8 mouse cellular contexts compared by ENCODE assay signal in genomic region chr2:181602367-181602766, GRCm38 (mm10). TPM values are rescaled to one million over a fixed set of nuclear protein-coding genes. Genes with fewer than 3 reads are reported as not detected.
DNase-seq lines count a peak whose midpoint lies in the region; ATAC-seq and TF ChIP-seq lines count a peak whose summit lies in the region.
"Had no signal": no experiment of that assay in that cellular context is flagged by ENCODE, and none has a peak within 500 bp of the region (broad histone marks: within the 10 kb centered on the region; RNA-seq: fewer than 3 reads in every experiment).

No protein-coding gene starts in this region.

- no peak for DNase-seq in left cerebral cortex, adult 2 months (ENCODE audit: extremely low spot score in 1 of 2, low spot score in 2 of 2)
- no peak for DNase-seq in left cerebral cortex, adult 9 months (ENCODE audit: low spot score in 2 of 2)
- DNase-seq in limb, embryonic 10.5 days (ENCODE audit: low spot score) = no peak
- no peak for DNase-seq in layer of hippocampus, postnatal 14 days (ENCODE audit: low spot score in 2 of 2)
- DNase-seq in adrenal gland, adult 8-10 months = no peak

- intact Hi-C loops in left cerebral cortex, adult 2 months (cut with DNase I) = loop anchor here (5.0 kb wide), 1 partner anchor 75 kb away; no protein-coding TSS in a partner anchor

- H3K27me3 ChIP-seq in forebrain, embryonic 12.5 days = no peaks in the 10 kb centered on the region
- H3K27me3 ChIP-seq in limb, embryonic 10.5 days (ENCODE audit: low read depth, poor library complexity, severe bottlenecking) = peaks cover 28% of the 10 kb centered on the region
- H3K27me3 ChIP-seq in neural tube, embryonic 14.5 days (ENCODE audit: control insufficient read depth, insufficient read depth, low read length) = no peaks in the 10 kb centered on the region

- peak overlapping the region; percentile 87 for H3K4me2 ChIP-seq in forebrain, embryonic 12.5 days
- peak overlapping the region; percentile 87 for H3K4me2 ChIP-seq in neural tube, embryonic 14.5 days (ENCODE audit: low read depth, low read length)

- peaks cover 45% of the 10 kb centered on the region for H3K4me1 ChIP-seq in forebrain, embryonic 12.5 days
- H3K4me1 ChIP-seq in limb, embryonic 10.5 days = peaks cover 29% of the 10 kb centered on the region
- H3K4me1 ChIP-seq in neural tube, embryonic 14.5 days (ENCODE audit: control insufficient read depth, insufficient read depth, low read length) = peaks cover 15% of the 10 kb centered on the region

- no peaks in the 10 kb centered on the region for H3K9me3 ChIP-seq in forebrain, embryonic 12.5 days
- no peaks in the 10 kb centered on the region for H3K9me3 ChIP-seq in limb, embryonic 10.5 days (replicated peaks)
- no peaks in the 10 kb centered on the region for H3K9me3 ChIP-seq in neural tube, embryonic 14.5 days (ENCODE audit: control insufficient read depth, low read length)

- no peak for TF ChIP-seq CTCF in left cerebral cortex, adult 2 months (IDR thresholded peaks at IDR 0.05)

- no peak overlapping the region for H3K9ac ChIP-seq in forebrain, embryonic 12.5 days
- H3K9ac ChIP-seq in neural tube, embryonic 14.5 days (replicated peaks; ENCODE audit: low read depth, low read length) = no peak overlapping the region

- 78% methylated on average over 4 of the region's 4 CpGs for WGBS in forebrain, embryonic 12.5 days
- WGBS in limb, embryonic 10.5 days = 86% methylated on average over 4 of the region's 4 CpGs
- WGBS in neural tube, embryonic 14.5 days = 78% methylated on average over 4 of the region's 4 CpGs

- no peak overlapping the region for H3K27ac ChIP-seq in left cerebral cortex, adult 2 months
- H3K27ac ChIP-seq in forebrain, embryonic 12.5 days = no peak overlapping the region
- no peak overlapping the region for H3K27ac ChIP-seq in limb, embryonic 10.5 days
- H3K27ac ChIP-seq in neural tube, embryonic 14.5 days (ENCODE audit: low read depth, low read length) = no peak overlapping the region

- H3K4me3 ChIP-seq in left cerebral cortex, adult 2 months = peak overlapping the region; percentile 74
- H3K4me3 ChIP-seq in forebrain, embryonic 12.5 days (replicated peaks) = peak overlapping the region; percentile 92; the same call in 1 of the 2 replicates
- peak overlapping the region; percentile 96; the same call in 1 of the 2 replicates for H3K4me3 ChIP-seq in limb, embryonic 10.5 days
- no peak overlapping the region for H3K4me3 ChIP-seq in neural tube, embryonic 14.5 days (ENCODE audit: low read depth, low read length)

- no peak for ATAC-seq in forebrain, embryonic 12.5 days (ENCODE audit: low FRiP score)
- no peak for ATAC-seq in neural tube, embryonic 14.5 days (ENCODE audit: low read depth)

- no peaks in the 10 kb centered on the region for H3K36me3 ChIP-seq in forebrain, embryonic 12.5 days (replicated peaks)
- H3K36me3 ChIP-seq in limb, embryonic 10.5 days = peaks cover 7% of the 10 kb centered on the region; the same call in 1 of the 2 replicates
- H3K36me3 ChIP-seq in neural tube, embryonic 14.5 days (ENCODE audit: control insufficient read depth, insufficient read depth, low read length) = no peaks in the 10 kb centered on the region

RNA-seq across cellular contexts. Expression of gene Samd10, which starts 3.4 kb away (rescaled TPM):
- 10 to 100 TPM; 21.5 to 22.0 TPM for total RNA-seq in left cerebral cortex, adult 2 months (2021)
- 71.3 and 73.8 TPM in 2 replicates for polyA plus RNA-seq in forebrain, embryonic 12.5 days (2016; fragmentation: Nextera tagmentation; extraction: Ambion mirVana)
- polyA plus RNA-seq in limb, embryonic 10.5 days (2016; fragmentation: Nextera tagmentation; extraction: Ambion mirVana) = 12.0 and 17.2 TPM in 2 replicates
- polyA plus RNA-seq in neural tube, embryonic 14.5 days (2014; fragmentation: Nextera tagmentation; extraction: Ambion mirVana) = 189 and 220 TPM in 2 replicates
- total RNA-seq in layer of hippocampus, postnatal 14 days (2021) = 10 to 100 TPM; 14.6 to 19.5 TPM
- total RNA-seq in adrenal gland, adult 8-10 months (2022) = 10 to 100 TPM; 16.1 to 33.3 (median 21.8) TPM

RNA-seq across cellular contexts. Expression of gene Zfp512b, which starts 9.8 kb away (rescaled TPM):
- total RNA-seq in left cerebral cortex, adult 2 months (2021) = 10 to 100 TPM; 83.1 to 93.8 TPM
- 70.9 and 74.5 TPM in 2 replicates for polyA plus RNA-seq in forebrain, embryonic 12.5 days (2016; fragmentation: Nextera tagmentation; extraction: Ambion mirVana)
- 37.5 and 57.7 TPM in 2 replicates for polyA plus RNA-seq in limb, embryonic 10.5 days (2016; fragmentation: Nextera tagmentation; extraction: Ambion mirVana)
- 85.1 and 87.5 TPM in 2 replicates for polyA plus RNA-seq in neural tube, embryonic 14.5 days (2014; fragmentation: Nextera tagmentation; extraction: Ambion mirVana)
- total RNA-seq in layer of hippocampus, postnatal 14 days (2021) = 100 to 1,000 TPM; 108 to 116 TPM
- total RNA-seq in adrenal gland, adult 8-10 months (2022) = 100 to 1,000 TPM in 2 of 4 experiments, 10 to 100 TPM in 2; 52.3 to 113 (median 89.3) TPM

RNA-seq across cellular contexts. Expression of gene Prpf6, which starts 10.7 kb away (rescaled TPM):
- 10 to 100 TPM; 54.4 to 57.4 TPM for total RNA-seq in left cerebral cortex, adult 2 months (2021)
- 75.6 and 76.9 TPM in 2 replicates for polyA plus RNA-seq in forebrain, embryonic 12.5 days (2016; fragmentation: Nextera tagmentation; extraction: Ambion mirVana)
- polyA plus RNA-seq in limb, embryonic 10.5 days (2016; fragmentation: Nextera tagmentation; extraction: Ambion mirVana) = 79.4 and 80.5 TPM in 2 replicates
- polyA plus RNA-seq in neural tube, embryonic 14.5 days (2014; fragmentation: Nextera tagmentation; extraction: Ambion mirVana) = 50.3 and 65.6 TPM in 2 replicates
- total RNA-seq in layer of hippocampus, postnatal 14 days (2021) = 10 to 100 TPM; 51.2 to 55.5 TPM
- 10 to 100 TPM; 69.0 to 85.2 (median 76.4) TPM for total RNA-seq in adrenal gland, adult 8-10 months (2022)

RNA-seq across cellular contexts. Expression of gene Uckl1, which starts 17.7 kb away (rescaled TPM):
- total RNA-seq in left cerebral cortex, adult 2 months (2021) = 10 to 100 TPM; 57.7 to 71.1 TPM
- 50.7 and 50.8 TPM in 2 replicates for polyA plus RNA-seq in forebrain, embryonic 12.5 days (2016; fragmentation: Nextera tagmentation; extraction: Ambion mirVana)
- 36.6 and 44.1 TPM in 2 replicates for polyA plus RNA-seq in limb, embryonic 10.5 days (2016; fragmentation: Nextera tagmentation; extraction: Ambion mirVana)
- 61.3 and 66.6 TPM in 2 replicates for polyA plus RNA-seq in neural tube, embryonic 14.5 days (2014; fragmentation: Nextera tagmentation; extraction: Ambion mirVana)
- 10 to 100 TPM; 52.0 to 53.1 TPM for total RNA-seq in layer of hippocampus, postnatal 14 days (2021)
- total RNA-seq in adrenal gland, adult 8-10 months (2022) = 100 to 1,000 TPM in 3 of 4 experiments, 10 to 100 TPM in 1; 94.3 to 171 (median 118) TPM

RNA-seq across cellular contexts. Expression of gene Gm29797, which starts 54.5 kb away (rescaled TPM):
- 1 to 10 TPM in 1 of 2 experiments, under 1 TPM in 1; 0.48 to 1.3 TPM for total RNA-seq in left cerebral cortex, adult 2 months (2021)
- polyA plus RNA-seq in forebrain, embryonic 12.5 days (2016; fragmentation: Nextera tagmentation; extraction: Ambion mirVana) = 0.28 TPM in 1 of 2 replicates, not detected in the other
- 0.39 TPM in 1 of 2 replicates, not detected in the other for polyA plus RNA-seq in limb, embryonic 10.5 days (2016; fragmentation: Nextera tagmentation; extraction: Ambion mirVana)
- not detected in 2 replicates for polyA plus RNA-seq in neural tube, embryonic 14.5 days (2014; fragmentation: Nextera tagmentation; extraction: Ambion mirVana)
- not detected for total RNA-seq in layer of hippocampus, postnatal 14 days (2021)
- under 1 TPM in 1 of 4 experiments, not detected in 3; 0.38 TPM for total RNA-seq in adrenal gland, adult 8-10 months (2022)
- total RNA-seq: hematopoietic stem cell, adult 5-6 weeks had no signal
